Mouse (Mus musculus) brain, embryonic 14.5 days (tissue): Measurements from ENCODE around the gene Atf6. TPM values are rescaled to one million over a fixed set of nuclear protein-coding genes. Genes with fewer than 3 reads are reported as not detected.

ENCODE experiments used
- DNase-seq: peaks from one replicate; pipeline ENCODE4 v3.0.0-alpha.2; 2011; ENCODE audit warnings: low read depth
- CTCF ChIP-seq: fragments of 200-500 bp; IDR thresholded peaks from 2 replicates; pipeline ENCODE4 v1.5.1; 2012; ENCODE audit warnings: inconsistent platforms, mild to moderate bottlenecking, moderate library complexity, borderline replicate concordance; ENCODE audit not compliant: insufficient read depth, insufficient read length; ENCODE audit errors: extremely low read depth
- POLR2A ChIP-seq: fragments of 200-500 bp; IDR thresholded peaks from 2 replicates; pipeline ENCODE4 v1.6.1; 2012; ENCODE audit warnings: mild to moderate bottlenecking, inconsistent platforms, borderline replicate concordance; ENCODE audit not compliant: poor library complexity, insufficient read depth, insufficient read length, severe bottlenecking; ENCODE audit errors: extremely low read depth
- polyA plus RNA-seq: library from polyadenylated mRNA; depleted of rRNA; stranded (reverse); fragments of >200 nt; gene quantifications from 2 replicates; pipeline ENCODE4 v1.2.3, GENCODE M21; 2012

Gene Atf6
- polyA plus RNA-seq, 1 experiment = 10.9 TPM

- TF ChIP-seq POLR2A = no peak
- TF ChIP-seq CTCF = no peak
- no peak for DNase-seq
These were observed 170.6 kb downstream of the Atf6 start for GRCm38 (mm10) chr1:170696996-170697395.

DNA sequence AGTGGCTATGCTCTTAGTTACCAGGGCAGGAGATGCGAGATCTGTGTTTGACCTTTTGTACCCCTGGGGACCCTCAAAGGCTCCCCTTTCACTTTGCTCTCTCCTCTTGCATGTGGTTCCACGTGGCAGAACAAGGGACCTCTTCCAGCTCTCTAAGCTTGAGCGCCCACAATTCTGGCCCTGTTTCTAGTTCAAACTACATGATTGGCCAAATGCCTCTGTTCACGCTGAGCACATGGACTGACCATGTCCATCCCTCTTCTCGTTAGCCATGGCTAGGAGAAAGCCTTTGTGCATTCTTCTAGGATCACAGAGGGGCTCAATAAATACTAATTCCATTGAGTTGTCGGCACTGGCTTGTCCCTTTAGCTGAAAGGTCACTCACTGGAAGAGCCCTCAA, 172.2 kb downstream of the Atf6 start:
- DNase-seq = no peak
- TF ChIP-seq POLR2A = no peak
- no peak for TF ChIP-seq CTCF

- DNase-seq = no peak
- TF ChIP-seq POLR2A (no peak), CTCF (no peak)
These were observed 172.7 kb downstream of the Atf6 start for GRCm38 (mm10) chr1:170694821-170695291.

GRCm38 (mm10) chr1:170691301-170691700, 176.3 kb downstream of the Atf6 start:
- no peak for DNase-seq
- TF ChIP-seq CTCF = no peak
- no peak for TF ChIP-seq POLR2A

GRCm38 (mm10) chr1:170689773-170690172, 177.8 kb downstream of the Atf6 start:
- TF ChIP-seq POLR2A (no peak), CTCF (no peak)

DNA sequence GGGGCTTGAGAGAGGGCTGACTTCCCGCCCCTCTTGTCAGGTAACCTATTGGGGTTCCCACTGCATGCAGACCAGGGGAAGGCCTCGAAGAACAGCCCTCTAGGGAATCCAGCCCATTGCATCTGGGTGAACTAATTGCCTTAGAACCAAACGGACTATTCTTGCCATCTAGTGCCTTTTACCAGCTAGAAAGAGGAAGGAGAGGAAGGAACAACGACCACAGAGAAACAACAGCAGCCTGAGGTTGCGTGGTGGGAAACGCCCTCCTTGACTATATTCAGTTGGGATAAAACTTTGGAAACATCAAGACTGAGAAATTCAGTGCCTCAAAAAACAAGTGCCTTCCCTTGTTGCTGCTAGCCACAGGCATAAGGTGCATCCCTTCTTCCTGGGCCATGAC, 183.7 kb downstream of the Atf6 start:
- no peak for DNase-seq
- no peak for TF ChIP-seq POLR2A
- TF ChIP-seq CTCF = no peak

More at GRCm38 (mm10) chr1:170689773-170690172, 177.8 kb downstream of the Atf6 start:
- no peak for DNase-seq

GRCm38 (mm10) chr1:170679624-170680023, 187.9 kb downstream of the Atf6 start:
- DNase-seq = peak; percentile 57
- no peak for TF ChIP-seq POLR2A
- TF ChIP-seq CTCF = no peak

- DNase-seq = no peak
- TF ChIP-seq CTCF (no peak), POLR2A (no peak)
These were observed 188.7 kb downstream of the Atf6 start for GRCm38 (mm10) chr1:170678861-170679260.

DNA sequence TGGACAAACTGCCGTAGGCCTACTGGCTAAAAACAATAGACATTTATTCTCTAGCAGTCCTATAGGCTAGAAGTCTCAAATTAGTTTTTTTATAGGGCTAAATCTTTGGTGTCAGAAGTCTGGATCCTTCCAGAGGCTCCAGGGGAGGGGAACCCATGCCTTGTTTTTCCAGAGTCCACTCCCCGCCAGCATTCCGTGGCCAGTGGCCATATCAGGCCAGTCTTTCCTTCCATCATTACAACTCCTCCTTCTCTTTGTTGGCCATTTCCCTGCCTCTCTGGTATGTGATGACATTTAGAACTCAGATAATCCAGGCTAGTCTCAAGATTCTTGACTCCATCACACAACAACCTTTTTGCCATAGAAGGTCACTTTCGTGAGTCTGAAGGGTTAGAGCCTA, 189.9 kb downstream of the Atf6 start:
- TF ChIP-seq CTCF (no peak), POLR2A (no peak)
- DNase-seq = no peak

DNA sequence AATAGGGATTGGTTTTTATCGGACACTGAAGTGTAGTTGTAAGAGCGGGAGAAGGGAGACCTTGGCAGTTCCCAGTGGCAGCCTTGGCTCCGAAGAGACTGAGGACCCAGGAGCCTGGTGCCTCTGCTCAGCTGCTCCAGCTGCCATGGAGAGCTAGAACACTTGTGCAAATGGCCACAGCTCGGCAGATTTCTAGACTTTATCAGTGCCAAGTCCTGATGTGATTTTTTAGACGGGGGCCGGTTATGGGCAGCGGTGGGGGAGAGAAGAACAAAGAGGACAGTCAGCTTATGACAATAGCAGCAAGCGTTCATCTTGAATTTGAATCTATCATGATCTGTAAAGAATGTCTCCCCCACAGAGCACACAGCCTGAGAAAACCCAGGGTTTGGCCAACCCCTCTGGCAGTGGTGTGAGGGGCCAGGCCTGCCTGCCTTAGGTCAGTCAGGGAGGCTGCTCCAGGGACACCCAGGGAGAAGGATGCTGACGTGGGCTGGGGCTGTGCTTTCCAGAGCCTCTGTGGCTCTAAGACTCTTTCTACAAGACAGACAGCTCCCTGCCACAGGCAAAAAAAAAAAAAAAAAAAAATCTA, 193.3 kb downstream of the Atf6 start:
- TF ChIP-seq CTCF (no peak), POLR2A (no peak)
- no peak for DNase-seq

GRCm38 (mm10) chr1:170665200-170665599, 202.4 kb downstream of the Atf6 start:
- TF ChIP-seq POLR2A (no peak), CTCF (no peak)
- DNase-seq = peak; percentile 33

DNA sequence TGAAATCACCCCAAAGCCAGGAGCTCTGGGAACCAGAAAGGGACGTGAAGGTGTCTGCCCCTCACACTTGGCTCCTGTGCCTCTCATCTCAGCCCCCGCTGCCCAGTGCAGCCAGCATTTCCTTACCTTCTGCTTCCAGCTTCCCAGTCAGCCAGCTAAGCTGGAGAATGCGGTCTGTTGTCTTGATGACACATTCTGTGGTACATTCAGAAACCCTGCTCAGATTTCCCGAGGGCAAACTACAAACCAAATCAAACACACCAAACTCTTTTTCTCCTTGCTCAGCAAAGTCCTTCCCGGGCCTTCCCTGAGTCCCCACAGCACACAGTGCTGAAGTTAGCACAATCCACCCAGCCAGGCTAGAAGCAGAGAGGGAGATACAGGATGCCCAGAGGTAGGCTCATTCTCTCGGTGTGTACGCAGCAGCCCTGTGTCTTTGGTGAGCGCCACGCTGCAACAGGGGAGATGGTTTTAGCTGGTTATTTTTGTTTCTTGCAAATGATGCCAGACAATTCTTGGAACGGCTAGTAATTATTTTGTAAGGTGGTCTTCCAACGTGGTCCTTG, 202.9 kb downstream of the Atf6 start:
- TF ChIP-seq CTCF = no peak
- no peak for TF ChIP-seq POLR2A
- DNase-seq = no peak
